Mouse (Mus musculus) CH12F3 (cell line): ENCODE measurements around the gene Brd3.
"Not testable (repeated sequence)": the region's sequence is repeated elsewhere in the genome, so short reads cannot be mapped to it uniquely, and the experiment has no call there.

Source experiments
- in situ Hi-C: fragments of 300-500 bp; cut with MboI; formaldehyde crosslinking; loops from 2 replicates; pipeline ENCODE4 v1.14.3; 2020; ENCODE audit warnings: low sequenced_read_pairs

The Brd3 gene

DNA sequence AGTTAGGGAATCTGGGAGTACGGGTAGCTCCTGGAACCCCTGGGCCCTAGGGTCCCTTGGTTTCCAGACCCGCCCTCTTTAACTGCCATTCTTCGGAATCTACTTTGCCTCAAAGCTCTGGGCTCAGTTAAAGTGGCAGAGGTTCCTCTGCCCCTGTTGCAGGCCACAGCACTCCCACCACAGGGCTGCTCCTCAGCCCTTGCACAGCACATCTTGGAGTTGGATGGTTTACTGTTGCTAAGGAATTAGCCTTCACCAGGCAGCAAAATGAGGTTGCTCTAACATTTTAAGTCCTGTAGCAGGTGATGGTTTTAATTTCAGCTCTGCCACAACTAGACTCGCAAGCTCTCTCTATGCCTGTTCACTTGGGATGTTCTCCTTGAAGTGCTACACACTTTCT is at the start of gene Brd3:
Brd3 (minus strand) TSS at position 101 of the 400 bp plus-strand sequence.
- in situ Hi-C loops: no loop called here

DNA sequence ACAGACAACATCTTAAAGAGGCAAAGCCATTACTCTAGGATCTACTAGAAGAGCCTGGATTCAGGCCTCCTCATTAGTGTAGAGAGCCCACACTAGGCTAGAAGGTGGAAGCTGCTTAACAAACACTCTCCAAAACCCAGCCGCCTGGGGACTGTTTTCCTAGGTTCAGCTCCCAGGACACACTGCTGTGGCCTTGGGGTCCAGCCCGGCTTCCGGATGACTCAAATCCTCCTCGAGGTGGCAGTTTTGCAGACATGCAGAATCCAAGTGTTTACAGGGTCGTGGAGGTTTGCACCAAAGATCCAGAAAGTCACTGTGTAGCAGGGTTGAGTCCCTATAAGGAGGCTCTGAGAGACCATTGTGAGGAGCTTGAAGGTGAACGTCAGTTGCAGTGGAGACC is 49.5 kb upstream of the Brd3 start:
- in situ Hi-C loops: loop anchor here (5.0 kb wide), 1 partner anchor 210 kb away; no protein-coding TSS in a partner anchor

DNA sequence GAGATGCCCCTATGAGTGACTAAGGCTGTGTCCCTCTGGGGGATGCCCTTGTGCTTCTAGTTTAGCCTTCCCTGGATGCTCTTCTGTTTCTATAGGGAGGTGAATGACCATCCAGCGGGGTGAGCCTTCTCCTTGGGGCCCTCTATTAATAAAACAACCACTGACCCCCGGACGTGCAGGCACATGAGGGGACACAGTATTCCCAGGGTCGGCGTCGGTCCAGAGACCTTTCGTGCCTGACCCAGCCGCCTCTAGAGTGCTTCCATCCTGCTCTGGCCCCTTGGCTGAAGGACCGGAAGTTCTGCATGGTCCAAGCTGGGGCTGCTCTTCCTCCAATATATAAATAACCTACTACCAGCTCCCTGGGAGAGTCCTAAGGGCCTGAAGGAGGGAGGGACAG is 46.8 kb upstream of the Brd3 start:
- in situ Hi-C loops: no loop called here

DNA sequence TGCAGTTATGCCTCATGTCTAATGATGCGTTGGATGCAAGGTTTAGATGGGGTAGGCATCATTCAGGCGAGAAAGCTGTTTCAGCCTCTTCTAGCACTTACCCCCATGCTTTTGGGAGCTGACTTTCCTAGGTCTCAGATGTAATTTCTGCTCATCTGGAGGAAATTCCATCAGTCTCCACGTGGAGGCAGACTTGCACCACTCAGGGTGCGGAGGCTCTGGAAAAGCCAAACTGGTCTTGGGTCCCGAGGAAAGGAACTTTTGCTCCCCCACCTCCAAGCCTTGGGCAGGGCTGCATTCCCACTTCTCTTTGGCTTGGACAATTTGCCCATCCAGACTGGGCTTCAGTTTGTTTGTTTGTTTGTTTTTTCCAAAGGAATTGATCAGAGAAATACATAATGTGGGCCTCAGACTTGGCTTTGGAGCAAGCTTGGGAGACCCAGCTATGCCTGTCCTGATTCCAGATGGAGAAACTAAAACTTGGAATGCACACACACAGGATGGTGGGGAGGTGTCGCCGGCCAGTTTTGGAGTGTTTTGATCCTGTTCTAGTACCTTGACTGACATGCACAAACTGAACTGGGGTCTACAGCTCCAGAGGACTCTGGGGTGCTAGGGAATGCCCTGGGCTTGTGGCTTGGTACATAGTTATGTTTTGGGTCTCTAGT is 45.3 kb upstream of the Brd3 start:
- in situ Hi-C loops: no loop called here

DNA sequence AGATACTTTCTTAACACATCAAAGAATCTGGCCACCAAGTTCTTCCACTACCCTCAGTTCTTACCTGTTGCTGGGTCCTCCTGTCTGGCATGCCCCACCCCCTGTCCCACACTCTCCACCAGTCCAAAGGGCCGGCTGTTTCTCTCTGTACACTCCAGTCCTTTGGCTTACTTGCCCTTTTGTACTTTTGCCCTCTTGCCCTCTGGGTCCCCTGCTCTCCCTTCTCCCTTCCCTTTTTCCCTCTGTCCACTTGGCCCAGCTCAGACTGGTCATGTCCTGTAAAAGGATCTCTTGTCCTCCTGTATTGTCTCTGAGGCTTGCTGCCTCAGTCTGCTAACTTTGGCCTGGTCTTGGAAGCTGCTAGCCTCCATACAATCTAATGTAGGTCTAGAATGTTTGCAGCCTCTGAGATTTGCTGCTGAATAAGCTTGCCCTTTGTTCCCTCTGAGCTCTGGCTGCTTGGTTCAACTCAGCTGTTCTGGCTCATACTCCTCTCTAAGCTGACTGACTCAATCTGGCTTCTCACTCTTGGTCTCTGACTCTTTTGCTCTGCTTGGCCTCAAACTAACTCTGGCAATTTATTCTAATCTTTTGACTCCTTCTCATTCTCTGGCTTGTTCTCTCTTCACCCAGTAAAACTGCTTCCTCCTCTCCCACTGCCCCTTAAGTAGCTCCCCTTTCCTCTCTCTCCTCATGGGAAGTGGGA is 41.4 kb upstream of the Brd3 start:
- in situ Hi-C loops: no loop called here

DNA sequence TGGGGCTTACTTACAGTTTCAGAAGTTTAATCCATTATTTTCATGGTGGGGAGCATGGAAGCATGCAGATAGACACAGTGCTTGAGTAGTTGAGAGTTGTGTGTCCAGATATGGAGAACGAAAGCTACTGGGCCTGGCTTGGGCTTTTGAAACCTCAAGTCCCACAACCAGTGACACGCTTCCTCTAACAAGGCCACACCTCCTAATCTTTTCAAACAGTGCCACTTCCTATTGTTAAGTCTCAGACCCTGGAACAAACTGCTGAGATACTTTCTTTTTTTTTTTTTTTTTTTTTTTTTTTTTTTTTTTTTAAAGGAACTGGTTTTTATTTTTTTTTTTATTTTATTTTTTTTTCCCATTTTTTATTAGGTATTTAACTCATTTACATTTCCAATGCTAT is 40.5 kb upstream of the Brd3 start:
- in situ Hi-C loops: no loop called here

DNA sequence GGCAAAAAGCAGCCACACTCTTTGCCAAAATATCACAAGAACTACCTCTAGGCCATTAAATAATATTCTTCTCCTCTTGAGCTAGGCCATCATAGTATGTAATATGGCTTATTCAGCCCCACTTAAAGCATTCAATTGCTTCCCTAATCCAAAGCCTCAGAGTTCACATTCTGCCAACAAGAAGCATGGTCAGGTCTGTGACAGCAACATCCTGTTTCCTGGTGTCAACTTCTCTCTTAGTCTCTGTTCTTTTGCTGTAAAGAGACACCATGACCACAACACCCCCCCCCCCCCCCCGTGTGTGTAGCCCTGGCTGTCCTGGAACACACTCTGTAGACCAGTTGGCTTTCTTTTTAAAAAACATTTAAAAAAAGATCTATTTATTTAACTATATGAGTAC is 39.9 kb upstream of the Brd3 start:
- in situ Hi-C loops: no loop called here

DNA sequence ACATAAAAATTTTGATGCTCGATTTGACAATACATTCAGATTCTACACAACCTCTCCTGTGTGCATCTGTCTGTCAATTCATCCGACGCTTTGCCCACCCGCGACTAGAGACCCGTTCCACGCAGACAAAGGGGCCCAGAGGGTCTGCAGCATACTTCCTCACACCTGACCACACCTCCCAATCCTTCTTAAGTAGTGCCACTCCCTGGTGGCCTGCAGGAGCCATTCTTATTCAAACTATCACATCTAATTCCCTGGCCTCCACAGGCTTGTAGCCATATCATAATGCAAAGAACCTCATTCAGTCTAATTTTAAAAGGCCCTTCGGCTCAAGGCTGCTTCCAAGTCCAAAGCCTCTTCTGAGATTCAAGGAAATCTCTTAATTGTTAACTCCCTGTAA is 38.6 kb upstream of the Brd3 start:
- in situ Hi-C loops: not testable (repeated sequence)

DNA sequence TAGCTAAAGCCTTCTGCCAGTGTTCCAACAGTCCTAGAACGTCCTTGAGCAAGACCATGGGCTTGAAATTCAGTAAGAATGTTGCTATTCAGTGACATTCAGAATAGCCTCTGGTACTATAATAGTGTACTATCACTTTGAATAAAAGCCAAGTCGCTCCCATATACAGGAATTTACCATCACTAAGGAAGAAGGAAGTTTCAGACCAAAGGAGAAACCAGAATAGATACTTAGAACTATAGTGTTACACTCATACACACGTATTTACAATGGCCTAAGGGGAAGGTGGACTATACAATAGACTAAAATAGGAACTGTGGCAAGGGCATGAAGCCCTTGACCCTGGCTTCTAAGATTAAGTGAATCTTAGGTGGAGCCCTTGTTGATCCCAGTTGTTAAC is 38.1 kb upstream of the Brd3 start:
- in situ Hi-C loops: not testable (repeated sequence)

DNA sequence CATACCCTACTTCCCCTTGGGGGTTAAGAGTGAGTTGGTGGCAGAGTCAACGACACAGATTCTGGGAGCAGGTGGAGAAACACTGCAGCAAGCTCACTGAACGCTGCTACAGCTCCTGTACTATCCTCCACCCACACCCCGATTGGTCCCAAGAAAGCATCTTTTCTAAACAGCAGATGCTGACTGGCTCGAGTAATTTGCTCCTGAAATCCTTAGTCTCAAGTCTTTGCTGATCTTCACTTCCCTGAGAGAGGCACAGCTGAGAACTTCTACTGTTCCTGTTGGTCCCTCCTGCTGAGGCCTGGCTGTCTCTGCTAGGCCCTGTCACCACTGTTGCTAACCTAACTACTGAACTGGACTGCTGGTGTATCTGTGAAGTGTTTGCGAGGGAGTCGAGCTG is 37.2 kb upstream of the Brd3 start:
- in situ Hi-C loops: no loop called here

DNA sequence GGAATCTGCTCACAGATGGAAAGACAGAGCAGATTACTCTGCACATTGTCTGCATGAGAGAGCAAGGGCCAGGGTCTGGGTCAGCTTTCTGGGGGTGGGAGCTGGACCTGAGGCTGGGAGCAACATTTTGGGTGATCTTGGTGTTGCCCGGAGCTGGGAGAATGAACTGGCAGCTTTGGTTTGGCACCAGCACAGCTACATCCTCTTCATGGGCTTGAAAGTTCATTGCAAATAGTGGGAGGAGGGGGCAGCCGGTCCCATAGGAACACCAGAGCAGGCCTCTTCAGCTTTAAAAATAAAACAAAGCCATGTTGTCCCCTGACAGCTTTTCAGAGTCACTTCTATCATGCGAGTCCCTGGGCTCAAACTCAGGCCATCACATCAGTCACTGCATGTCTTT is 33.8 kb upstream of the Brd3 start:
- in situ Hi-C loops: no loop called here

DNA sequence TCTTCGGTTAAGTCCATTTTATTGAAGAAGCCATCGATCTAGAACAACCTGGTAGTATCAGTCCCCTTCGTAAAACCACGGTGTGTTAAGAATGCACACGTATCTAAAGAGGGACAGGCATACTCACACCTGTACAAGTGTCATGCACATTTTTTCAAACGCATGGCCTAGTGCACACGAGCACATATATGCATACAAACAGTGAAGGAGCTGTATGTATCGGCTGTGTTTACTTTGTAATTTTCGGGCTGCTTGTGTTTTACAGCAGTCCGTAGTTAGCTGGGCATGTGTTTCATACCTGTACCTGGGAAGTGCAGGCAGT is 33.0 kb upstream of the Brd3 start:
- in situ Hi-C loops: no loop called here

DNA sequence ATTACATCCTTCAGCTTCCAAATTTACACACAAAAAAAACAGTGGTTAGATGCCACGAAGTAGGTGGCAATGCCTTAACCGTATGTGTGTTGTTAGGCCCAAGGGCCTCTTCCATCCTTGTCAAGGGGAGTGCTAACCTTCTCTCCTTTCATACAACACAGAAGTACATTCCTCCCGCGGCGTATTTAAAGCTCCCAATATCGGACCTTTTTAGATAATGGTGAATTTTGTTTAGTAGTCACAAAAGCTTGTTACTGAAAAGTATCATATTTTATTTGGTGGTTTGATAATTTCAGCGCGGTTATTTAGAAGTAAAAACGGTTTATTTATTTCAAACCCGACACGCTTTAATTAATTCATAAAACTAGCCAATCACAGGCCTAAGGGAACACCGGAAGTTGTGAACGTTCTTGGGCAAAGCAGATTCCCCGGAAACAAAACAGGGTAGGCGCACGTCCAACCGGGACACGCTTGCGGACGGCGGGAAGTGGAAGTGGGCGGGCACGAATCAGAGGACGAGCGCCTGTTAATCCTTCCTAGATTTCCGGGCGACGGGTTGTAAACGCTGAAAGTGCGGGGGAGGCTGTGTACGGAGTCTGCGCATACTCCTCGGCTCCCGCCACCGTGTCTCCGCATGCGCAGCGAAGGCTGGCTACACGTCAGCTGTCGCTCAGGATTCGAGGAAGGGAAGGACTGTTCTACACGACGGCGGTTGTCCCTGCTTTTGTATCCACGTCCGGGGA is 32.5 kb upstream of the Brd3 start:
- in situ Hi-C loops: no loop called here

DNA sequence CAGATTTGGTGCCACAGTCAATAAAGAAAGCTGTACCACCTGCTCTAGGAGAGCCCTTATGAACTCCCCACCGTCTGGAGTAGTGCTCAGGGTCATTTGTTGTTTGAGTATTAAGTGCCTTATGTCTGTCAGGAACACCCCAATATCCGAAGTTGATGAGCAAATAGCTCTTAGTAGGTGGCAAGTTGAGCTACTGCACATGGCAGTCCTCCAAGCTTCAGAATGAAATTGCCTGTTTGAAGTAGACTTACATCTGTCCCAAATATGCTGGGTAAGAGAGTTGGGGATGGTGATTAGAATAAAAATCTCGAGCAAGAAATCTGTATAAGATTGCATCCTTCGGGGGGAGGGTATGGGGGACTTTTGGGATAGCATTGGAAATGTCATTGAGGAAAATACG is 31.9 kb upstream of the Brd3 start:
- in situ Hi-C loops: no loop called here

DNA sequence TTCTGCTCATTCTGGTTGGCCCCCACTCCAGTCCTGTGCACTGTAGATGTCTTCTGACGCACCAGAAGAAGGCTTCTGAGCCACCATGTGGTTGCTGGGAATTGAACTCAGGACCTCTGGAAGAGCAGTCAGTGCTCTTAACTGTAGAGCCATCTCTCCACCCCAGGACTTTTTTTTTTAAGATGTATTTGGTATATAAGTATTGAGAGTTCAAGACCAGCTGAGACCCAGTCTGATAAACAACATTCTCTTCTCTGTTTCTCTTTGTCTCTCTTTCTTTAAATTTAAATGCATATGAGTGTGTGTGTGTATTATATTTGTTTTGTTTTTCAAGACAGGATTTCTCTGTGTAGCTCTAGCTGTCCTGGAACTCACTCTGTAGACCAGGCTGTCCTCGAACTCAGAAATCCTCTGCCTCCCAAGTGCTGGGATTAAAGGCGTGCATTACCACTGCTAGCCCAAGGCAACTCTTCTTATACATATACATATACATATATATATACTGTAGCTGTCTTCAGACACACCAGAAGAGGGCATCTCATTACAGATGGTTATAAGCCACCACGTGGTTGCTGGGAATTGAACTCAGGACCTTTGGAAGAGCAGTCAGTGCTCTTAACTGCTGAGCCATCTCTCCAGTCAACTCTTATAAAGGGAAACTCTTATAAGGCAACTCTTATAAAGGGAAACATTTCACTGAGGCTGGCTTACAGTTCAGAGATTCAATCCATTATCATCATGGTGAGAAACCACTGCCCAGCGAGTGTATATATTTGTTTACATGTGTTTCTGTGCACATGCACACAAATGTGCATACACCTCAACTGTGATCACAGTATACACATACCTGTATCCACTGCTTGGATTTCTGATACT is 31.2 kb upstream of the Brd3 start:
- in situ Hi-C loops: not testable (repeated sequence)

DNA sequence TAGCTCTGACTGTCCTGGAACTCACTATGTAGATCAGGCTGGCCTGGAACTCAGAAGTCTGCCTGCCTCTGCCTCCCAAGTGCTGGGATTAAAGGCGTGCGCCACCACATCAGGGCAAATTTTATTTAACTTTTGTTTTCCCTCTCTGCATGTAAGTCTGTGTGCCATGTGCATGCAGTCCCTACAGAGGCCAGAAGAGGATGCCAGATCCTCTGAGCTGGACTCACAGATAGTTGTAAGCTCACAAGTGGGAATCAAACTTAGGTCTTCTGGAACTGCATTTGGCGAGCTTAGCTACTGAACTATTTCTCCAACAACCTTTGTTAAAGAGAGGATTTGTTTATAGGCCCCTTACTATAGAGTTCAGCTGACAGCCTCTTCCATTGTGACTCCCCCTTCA is 10.8 kb upstream of the Brd3 start:
- in situ Hi-C loops: no loop called here

DNA sequence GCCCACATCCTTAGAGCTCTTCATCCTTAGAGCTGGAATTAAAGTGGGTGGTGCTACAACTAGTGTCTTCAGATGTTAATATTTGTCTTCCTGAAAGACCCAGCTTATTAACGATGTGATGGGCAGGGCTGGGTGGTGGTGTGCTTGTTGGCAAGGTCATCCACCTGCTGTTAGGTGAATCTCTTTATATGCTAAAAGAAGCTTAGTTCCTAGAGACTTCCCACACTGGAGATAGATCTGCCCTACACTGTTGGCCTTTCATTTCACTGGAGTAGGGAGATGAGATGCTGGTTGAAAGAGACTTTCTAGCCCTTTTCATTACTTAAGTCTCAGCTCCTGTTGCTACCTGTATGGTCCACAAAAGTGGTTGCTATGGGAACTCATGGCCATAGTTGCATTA is 8.8 kb upstream of the Brd3 start:
- in situ Hi-C loops: no loop called here

DNA sequence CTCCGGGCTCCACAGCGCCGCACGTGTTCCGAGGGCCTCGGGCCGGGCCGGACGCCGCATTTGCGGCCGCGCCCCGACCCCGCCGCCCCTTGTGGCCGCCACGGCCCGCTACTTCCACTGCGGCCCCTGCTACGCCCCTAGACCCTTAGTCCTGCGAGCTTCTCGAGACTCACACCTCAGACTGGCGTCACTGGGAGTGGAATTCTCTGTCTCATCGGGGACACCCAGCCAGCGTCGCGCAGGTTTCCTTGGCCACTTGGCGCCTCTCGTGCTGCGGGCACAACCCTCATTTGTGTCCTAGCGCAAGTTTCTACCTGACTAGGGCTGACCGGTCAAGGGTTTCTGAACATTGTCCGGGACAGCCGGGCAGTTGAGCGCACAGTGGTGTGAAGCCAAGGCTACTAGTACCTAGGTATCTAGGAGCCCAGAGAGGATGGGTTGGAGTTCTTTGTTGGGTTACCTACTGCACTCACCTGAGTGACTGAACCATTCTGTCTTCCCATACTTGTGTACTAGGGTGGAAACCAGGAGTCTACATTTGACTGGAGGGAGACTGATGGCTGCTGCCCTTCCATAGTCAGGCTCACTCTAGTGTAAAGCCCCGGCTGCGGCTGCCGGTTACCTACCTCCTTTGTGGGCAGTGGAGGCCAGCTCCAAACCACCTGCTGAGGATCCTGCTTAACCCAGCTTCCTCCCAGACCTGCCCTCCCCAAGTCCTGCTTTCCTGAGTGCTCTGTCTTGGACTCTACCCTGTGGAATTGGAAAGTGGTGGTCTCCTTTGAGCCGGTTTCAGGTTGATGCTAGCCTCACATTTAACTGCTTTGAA is 8.1 kb upstream of the Brd3 start:
- in situ Hi-C loops: no loop called here

DNA sequence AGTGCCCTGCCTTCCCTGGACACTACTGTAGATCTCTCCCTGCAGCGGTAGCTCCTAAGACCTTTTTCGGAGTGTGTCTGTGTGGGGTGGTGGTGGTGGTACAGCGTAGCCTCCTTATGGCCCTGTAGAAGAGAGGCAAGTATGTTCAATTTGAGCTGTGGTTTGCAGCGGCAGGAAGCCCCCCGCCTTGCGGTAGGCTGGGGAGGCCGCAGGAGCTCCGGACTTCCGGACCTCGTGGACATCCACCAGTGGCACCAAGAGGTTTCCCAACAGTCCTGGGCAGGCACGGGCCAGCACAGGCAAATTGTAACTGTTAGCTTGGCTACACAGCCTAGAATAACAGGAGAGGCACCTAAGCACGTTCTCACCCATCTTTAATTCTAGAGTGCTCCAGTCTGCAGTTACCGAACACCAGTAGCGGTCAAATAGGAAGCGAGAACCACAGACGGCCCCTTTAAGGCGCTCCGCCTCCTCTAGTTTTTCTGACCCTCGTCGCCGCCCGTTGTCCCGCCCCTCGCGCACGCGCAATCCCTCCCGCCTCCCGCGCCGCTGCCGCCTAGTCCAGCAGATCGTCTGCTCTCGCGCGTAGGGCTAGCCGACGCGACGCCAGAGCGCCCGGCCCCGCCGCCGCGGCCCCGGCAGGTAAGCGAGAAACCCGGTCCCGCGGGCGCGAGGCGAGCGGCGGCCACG is 7.3 kb upstream of the Brd3 start, which contains the start of gene Wdr5:
Wdr5 (plus strand) TSS at position 519 of the 690 bp plus-strand sequence.
- in situ Hi-C loops: no loop called here

DNA sequence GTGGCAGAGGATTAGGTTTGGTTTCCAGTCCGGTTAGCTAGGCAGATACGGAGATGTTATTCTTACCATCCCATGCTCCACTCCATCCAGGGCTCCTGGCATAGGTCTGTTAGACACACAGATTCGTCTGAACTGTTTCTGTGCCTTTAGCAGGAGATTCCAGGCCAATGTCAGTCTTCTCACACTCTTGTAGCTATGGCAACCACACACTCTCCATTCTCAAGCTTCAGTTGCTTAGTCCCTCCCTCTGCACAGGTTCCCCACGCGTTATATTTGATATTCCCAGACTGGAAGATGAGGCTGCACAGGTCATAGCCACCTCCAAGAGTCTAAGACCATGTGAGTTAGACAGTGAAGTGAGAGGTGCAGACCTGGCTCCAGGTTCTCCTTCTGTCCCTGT is 6.4 kb upstream of the Brd3 start:
- in situ Hi-C loops: no loop called here
